Mouse (Mus musculus) liver, embryonic 14.5 days (tissue): Measurements from ENCODE around the gene Chrnb1. TPM values are rescaled to one million over a fixed set of nuclear protein-coding genes. Genes with fewer than 3 reads are reported as not detected.

Experiments
- ATAC-seq: fragments of 200-750 bp; cut with Nextera tagmentation; 2 replicates; pipeline ENCODE4 v1.8.0; 2017; ENCODE audit warnings: moderate number of reproducible peaks, mild to moderate bottlenecking, moderate library complexity; ENCODE audit not compliant: insufficient read depth
- DNase-seq, 3 experiments: peaks; one replicate each; pipeline ENCODE4 v3.0.0-alpha.2; 2012 to 2013; ENCODE audit warnings: low read depth in 3 of 3, low spot score in 3 of 3
- H3K27ac ChIP-seq: fragments of 300-500 bp; sonication (generic); 2 replicates; pipeline ENCODE4 v1.5.1; 2014; ENCODE audit warnings: moderate library complexity, mild to moderate bottlenecking, control low read depth, inconsistent platforms
- H3K27me3 ChIP-seq: fragments of 300-500 bp; sonication (generic); 2 replicates; pipeline ENCODE4 v1.6.1; 2014; ENCODE audit warnings: mild to moderate bottlenecking, low read length, moderate library complexity; ENCODE audit not compliant: control insufficient read depth, insufficient read depth
- H3K36me3 ChIP-seq: fragments of 300-500 bp; sonication (generic); replicated peaks from 2 replicates; pipeline ENCODE4 v1.6.1; 2014; ENCODE audit warnings: low read depth; ENCODE audit not compliant: control insufficient read depth, insufficient read depth
- H3K4me1 ChIP-seq, 2 experiments: fragments of 200-500 bp in 1 of 2; fragments of 300-500 bp in 1 of 2; sonication (generic) in 1 of 2; replicated peaks; 2 replicates each; pipeline ENCODE4 v1.6.1; 2012 to 2014; ENCODE audit warnings: antibody characterized with exemption in 1 of 2, inconsistent platforms in 1 of 2, low read length in 1 of 2; ENCODE audit not compliant: control insufficient read depth in 2 of 2, insufficient read depth in 2 of 2
- H3K4me2 ChIP-seq: fragments of 300-500 bp; sonication (generic); 2 replicates; pipeline ENCODE4 v1.6.1; 2014; ENCODE audit warnings: low read depth, mild to moderate bottlenecking, control low read depth, moderate library complexity
- H3K4me3 ChIP-seq, 2 experiments: fragments of 200-500 bp in 1 of 2; fragments of 300-500 bp in 1 of 2; sonication (generic) in 1 of 2; 2 replicates each; pipeline ENCODE4 v1.5.1; 2012 to 2014; ENCODE audit warnings: low read depth in 2 of 2, low read length in 2 of 2, mild to moderate bottlenecking in 2 of 2, control low read depth in 1 of 2, inconsistent platforms in 1 of 2, moderate library complexity in 1 of 2; ENCODE audit not compliant: insufficient read depth in 1 of 2
- H3K9ac ChIP-seq: fragments of 300-500 bp; sonication (generic); replicated peaks from 2 replicates; pipeline ENCODE4 v1.6.1; 2014; ENCODE audit warnings: mild to moderate bottlenecking, control low read depth, moderate library complexity
- H3K9me3 ChIP-seq: fragments of 300-500 bp; sonication (generic); 2 replicates; pipeline ENCODE4 v1.6.1; 2016; ENCODE audit warnings: low read length, mixed read lengths; ENCODE audit not compliant: control insufficient read depth
- CTCF ChIP-seq: IDR thresholded peaks from 2 replicates; pipeline ENCODE4 v1.5.1; 2016; ENCODE audit warnings: antibody characterized with exemption, low read depth, control low read depth
- EP300 ChIP-seq: IDR thresholded peaks from 2 replicates; pipeline ENCODE4 v1.6.1; 2016; ENCODE audit warnings: antibody characterized with exemption, low read depth
- WGBS: fragments of 180-500 bp; shearing (Covaris S2); extraction: QIAGEN DNeasy Blood & Tissue Kit; methylation state at CpG from one replicate; pipeline ENCODE4 v1.1.7; 2014; ENCODE audit not compliant: insufficient replicate concordance; 5-methylcytosine and 5-hydroxymethylcytosine counted together
- polyA plus RNA-seq, 2 experiments: library from polyadenylated mRNA; depleted of rRNA in 1 of 2; stranded (reverse) in 1 of 2; unstranded in 1 of 2; fragments of >200 nt; fragmentation: Nextera tagmentation in 1 of 2; extraction: Ambion mirVana in 1 of 2; gene quantifications; 2 replicates each; pipeline versions ENCODE4 v1.2.1 to v1.2.3; 2012 to 2014

Gene Chrnb1
- polyA plus RNA-seq, 2 experiments = 0.33 to 0.58 TPM

GRCm38 (mm10) chr11:69789431-69789830 is 6.3 kb downstream of the Chrnb1 start:
- Histone ChIP-seq H3K9ac (no peak overlapping the region), H3K4me3 (no peak overlapping the region), H3K4me1 (peaks cover 8 to 9% of the 10 kb centered on the region in 2 experiments), H3K27me3 (no peaks in the 10 kb centered on the region; the same call in none of the 2 replicates), H3K9me3 (no peaks in the 10 kb centered on the region), H3K27ac (no peak overlapping the region), H3K4me2 (no peak overlapping the region), H3K36me3 (no peaks in the 10 kb centered on the region)
- TF ChIP-seq EP300 (no peak), CTCF (no peak)
- 50% methylated on average over 5 of the region's 5 CpGs for WGBS
- no peak for ATAC-seq
- no peak for DNase-seq

GRCm38 (mm10) chr11:69787306-69787705 is 8.4 kb downstream of the Chrnb1 start:
- no peak overlapping the region for H3K4me2 ChIP-seq
- no peaks in the 10 kb centered on the region for H3K27me3 ChIP-seq
- no peaks in the 10 kb centered on the region for H3K36me3 ChIP-seq
- ATAC-seq (no peak), DNase-seq (no peak)
- no peak overlapping the region for H3K9ac ChIP-seq
- peaks cover 11 to 12% of the 10 kb centered on the region in 2 experiments for H3K4me1 ChIP-seq
- H3K4me3 ChIP-seq = no peak overlapping the region
- WGBS = 61% methylated on average over 5 of the region's 5 CpGs
- H3K9me3 ChIP-seq = no peaks in the 10 kb centered on the region
- no peak for TF ChIP-seq EP300
- TF ChIP-seq CTCF = no peak
- H3K27ac ChIP-seq = no peak overlapping the region

- Histone ChIP-seq H3K9ac (peak overlapping the region; percentile 3), H3K27me3 (peaks cover 11% of the 10 kb centered on the region), H3K27ac (peak overlapping the region; percentile 28; the same call in 1 of the 2 replicates), H3K36me3 (no peaks in the 10 kb centered on the region), H3K4me3 (peak overlapping the region; percentile 35 to 65), H3K4me1 (peaks cover 11 to 12% of the 10 kb centered on the region in 2 experiments), H3K9me3 (no peaks in the 10 kb centered on the region), H3K4me2 (peak overlapping the region; percentile 59)
- peak; percentile 81 for ATAC-seq
- TF ChIP-seq CTCF (no peak), EP300 (peak; percentile 22; the same call in 1 of the 2 replicates)
- 8% methylated on average over 15 of the region's 15 CpGs for WGBS
- peak; percentile 57 to 71 (median 67) for DNase-seq
Measured at GRCm38 (mm10) chr11:69784793-69785272, 10.9 kb downstream of the Chrnb1 start.

- TF ChIP-seq EP300 (no peak), CTCF (no peak)
- Histone ChIP-seq H3K4me1 (peaks cover 11 to 12% of the 10 kb centered on the region in 2 experiments), H3K36me3 (no peaks in the 10 kb centered on the region), H3K9me3 (no peaks in the 10 kb centered on the region), H3K4me2 (no peak overlapping the region), H3K4me3 (no peak overlapping the region), H3K9ac (no peak overlapping the region), H3K27ac (no peak overlapping the region), H3K27me3 (peaks cover 14% of the 10 kb centered on the region)
- DNase-seq (no peak), ATAC-seq (no peak)
- WGBS = 37% methylated on average over 4 of the region's 4 CpGs
Measured at GRCm38 (mm10) chr11:69781828-69782227, 13.9 kb downstream of the Chrnb1 start.

GRCm38 (mm10) chr11:69778985-69779384 is 16.8 kb downstream of the Chrnb1 start:
- Histone ChIP-seq H3K9me3 (no peaks in the 10 kb centered on the region), H3K27me3 (peaks cover 14% of the 10 kb centered on the region), H3K4me2 (no peak overlapping the region), H3K9ac (no peak overlapping the region), H3K4me1 (no peaks in the 10 kb centered on the region), H3K36me3 (no peaks in the 10 kb centered on the region), H3K4me3 (no peak overlapping the region), H3K27ac (no peak overlapping the region)
- no peak for DNase-seq
- no peak for TF ChIP-seq CTCF
- ATAC-seq = no peak
- WGBS = 55% methylated on average over 7 of the region's 7 CpGs
